Mouse (Mus musculus) A20 (cell line): ENCODE data around the gene Copz1.

Experiments used
- DNase-seq: peaks from one replicate; pipeline ENCODE4 v3.0.0-alpha.2; 2011; ENCODE audit warnings: low read depth, low spot score

Gene Copz1

GRCm38 (mm10) chr15:103272419-103273279, at the start of gene Copz1:
Copz1 (plus strand) TSS chr15:103272714.
- peak; percentile 98 for DNase-seq

DNA sequence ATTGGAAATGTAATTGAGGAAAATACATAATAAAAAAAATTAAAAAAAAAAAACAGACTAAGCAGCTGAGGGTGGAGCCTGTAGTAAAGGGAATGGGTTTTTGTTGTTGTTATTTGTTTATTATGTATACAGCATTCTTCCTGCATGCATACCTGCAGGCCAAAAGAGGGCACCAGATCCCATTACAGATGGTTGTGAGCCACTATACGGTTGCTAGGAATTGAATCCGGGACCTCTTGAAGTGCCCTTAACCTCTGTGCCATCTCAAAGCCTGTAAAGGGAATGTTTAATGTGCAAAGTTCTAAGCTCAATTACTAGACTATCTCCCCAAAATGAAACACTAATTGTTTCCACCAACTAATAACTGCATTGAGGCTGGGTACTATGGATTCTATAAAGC, 48.4 kb upstream of the Copz1 start:
- DNase-seq = no peak

DNA sequence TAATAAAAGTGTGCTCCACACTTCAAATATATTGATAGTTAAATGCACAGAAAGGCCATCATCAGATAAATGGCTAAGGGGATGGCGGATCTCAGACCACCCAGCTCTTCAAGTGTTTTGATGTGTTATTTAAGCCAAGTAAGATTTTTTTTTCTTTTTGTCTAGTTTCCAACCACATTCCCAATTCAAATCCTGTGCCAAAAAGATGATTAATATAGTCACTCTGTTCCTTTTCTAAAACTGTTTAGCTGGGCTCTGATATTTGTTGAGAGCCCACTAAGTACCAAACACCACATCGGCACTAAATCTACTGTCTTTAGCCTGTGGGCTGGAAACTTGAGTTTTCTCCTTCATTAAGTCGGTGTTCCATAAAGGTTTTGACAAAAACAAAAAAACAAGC, 45.5 kb upstream of the Copz1 start:
- no peak for DNase-seq

DNA sequence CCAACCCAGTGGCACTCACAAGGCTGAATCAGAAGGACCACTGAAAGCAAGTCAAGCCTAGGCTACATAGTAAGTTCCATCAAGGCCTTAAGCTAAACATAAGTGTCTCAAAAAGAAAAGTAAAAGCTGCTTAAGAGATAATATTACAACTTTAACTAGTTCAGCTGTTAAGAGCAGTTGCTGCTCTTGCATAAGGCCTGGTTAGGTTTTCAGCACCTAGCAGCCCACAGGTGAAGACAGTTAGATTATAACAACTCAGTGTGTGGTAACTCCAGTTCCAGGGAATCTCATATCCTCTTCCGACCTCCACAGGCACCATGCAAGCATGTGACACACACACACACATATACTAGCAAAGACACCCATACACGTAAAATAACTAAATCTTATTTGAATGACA, 44.9 kb upstream of the Copz1 start:
- DNase-seq = no peak

DNA sequence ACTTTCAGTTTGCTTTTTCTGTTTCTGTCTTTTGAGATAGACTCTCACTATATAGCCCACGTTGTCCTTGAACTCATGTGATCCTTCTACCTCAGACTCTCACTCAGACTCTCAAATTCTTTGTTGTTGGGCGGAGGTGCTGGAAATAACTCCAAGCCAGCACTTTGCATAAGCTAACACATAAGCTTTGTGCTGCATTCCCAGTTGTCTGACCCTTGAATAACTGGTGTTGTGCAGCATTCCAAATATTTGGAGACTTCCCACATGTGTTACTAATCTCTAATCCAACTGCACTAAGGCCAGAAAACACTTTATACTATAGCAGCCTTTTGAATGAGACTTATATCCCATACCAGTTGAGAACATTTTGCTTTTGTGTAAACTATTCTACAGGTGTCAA, 43.6 kb upstream of the Copz1 start:
- no peak for DNase-seq

GRCm38 (mm10) chr15:103233119-103233518, 39.4 kb upstream of the Copz1 start:
- no peak for DNase-seq

DNA sequence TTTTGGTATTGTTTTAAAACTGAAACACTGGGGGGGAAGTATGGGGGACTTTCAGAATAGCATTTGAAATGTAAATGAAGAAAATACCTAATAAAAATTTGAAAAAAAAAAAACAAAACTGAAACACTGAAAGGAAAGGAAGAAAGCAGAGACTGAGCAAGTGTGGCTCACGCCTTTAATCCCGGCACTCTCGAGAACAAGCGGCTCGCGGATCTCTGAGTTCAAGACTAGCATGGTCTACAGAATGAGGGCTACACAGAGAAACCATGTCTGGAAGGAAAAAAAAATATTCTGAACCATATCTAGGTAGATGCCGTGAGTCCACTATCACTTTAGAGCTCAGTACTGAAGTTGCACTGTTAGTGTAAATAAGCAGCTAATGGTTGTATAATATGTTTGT, 35.2 kb upstream of the Copz1 start:
- DNase-seq = no peak

- DNase-seq = peak; percentile 97
Observed at GRCm38 (mm10) chr15:103239130-103239684, 33.3 kb upstream of the Copz1 start.

DNA sequence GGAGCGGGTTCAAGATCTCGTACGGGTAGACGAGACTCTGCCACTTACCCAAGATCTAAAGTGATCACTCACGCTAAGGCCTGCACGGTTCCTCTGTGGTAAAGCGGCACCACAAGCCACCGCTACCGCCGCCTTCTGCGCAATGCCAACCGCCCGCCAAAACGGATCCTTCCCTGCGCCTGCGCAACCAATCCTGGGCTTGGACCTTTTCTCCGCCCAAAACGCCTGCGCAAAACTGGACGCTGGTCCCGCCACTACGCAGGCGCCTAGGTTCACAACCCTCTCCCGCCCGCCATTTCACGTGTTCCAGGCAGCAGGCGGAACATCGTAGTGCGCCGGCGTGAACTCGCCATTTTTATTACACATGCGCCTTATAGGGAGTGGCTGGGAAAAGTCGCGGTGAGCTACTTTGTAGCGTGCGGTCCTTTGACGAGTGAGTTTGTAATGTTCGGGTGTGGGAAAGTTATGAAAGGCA, 32.8 kb upstream of the Copz1 start, which contains the start of gene Cbx5:
Gene Cbx5, minus strand, starts transcription at position 132 of the 475 bp plus-strand sequence.
- peak; percentile 98 for DNase-seq

DNA sequence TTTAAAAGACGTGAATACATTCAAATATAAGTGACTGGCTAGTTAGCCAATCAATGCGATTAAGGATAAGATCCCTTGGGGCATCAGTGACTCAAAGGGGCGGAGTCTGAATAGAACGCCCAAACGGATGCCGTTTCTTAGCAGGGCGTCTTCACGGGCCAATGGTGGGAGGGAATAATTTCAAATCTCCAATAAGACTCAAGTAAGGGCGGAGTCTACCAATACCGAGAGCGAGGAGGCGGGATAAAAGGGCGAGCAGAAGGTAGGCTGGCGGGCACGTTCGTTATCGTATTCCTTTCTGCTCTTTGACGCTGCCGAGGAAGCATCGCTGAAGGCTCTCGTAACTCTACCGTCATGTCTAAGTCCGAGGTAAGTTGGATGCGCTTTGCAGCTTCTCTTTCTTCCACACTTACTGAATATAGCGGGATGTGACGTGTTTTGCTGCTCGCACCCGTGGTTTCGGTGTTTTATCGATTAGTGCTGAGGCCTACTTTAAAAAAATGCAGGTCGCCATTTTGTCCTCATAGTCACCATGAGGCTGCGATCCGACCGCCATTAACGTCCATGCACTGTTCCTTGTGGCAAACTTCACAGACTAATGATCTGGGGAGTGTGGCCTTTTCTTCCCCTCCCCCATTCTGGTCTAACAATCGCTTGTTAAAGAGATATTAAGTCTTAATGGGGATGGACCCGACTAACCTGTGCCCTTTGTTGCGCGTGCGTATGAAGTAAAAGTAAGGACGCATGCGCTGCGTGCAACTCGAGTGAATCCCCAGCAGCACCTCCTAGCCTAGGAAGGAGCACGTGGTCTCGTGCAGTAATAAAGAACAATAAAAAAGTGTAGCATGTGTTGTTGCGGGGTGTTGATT, 32.1 kb upstream of the Copz1 start, which contains the start of gene Hnrnpa1:
Gene Hnrnpa1, plus strand, starts transcription at position 273 of the 869 bp plus-strand sequence.
- DNase-seq = peak; percentile 98

GRCm38 (mm10) chr15:103241071-103242018, 31.2 kb upstream of the Copz1 start:
- DNase-seq = peak; percentile 79

DNA sequence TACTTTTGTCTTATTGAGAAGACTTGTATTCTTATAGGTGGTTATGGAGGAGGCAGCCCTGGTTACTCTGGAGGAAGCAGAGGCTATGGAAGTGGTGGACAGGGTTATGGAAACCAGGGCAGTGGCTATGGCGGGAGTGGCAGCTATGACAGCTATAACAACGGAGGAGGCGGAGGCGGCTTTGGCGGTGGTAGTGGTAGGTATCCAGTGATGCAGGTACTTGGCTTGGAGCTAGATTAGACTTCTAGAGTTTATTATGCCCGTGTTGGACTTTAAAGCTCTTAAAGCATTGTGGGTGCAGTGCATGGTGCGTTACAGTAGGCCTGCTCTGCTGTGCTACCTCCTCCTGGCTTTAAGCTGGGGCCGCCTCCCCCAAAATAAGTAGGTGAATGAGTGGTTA, 29.6 kb upstream of the Copz1 start:
- no peak for DNase-seq

- DNase-seq = no peak
Observed at GRCm38 (mm10) chr15:103245616-103246015, 26.9 kb upstream of the Copz1 start.

DNA sequence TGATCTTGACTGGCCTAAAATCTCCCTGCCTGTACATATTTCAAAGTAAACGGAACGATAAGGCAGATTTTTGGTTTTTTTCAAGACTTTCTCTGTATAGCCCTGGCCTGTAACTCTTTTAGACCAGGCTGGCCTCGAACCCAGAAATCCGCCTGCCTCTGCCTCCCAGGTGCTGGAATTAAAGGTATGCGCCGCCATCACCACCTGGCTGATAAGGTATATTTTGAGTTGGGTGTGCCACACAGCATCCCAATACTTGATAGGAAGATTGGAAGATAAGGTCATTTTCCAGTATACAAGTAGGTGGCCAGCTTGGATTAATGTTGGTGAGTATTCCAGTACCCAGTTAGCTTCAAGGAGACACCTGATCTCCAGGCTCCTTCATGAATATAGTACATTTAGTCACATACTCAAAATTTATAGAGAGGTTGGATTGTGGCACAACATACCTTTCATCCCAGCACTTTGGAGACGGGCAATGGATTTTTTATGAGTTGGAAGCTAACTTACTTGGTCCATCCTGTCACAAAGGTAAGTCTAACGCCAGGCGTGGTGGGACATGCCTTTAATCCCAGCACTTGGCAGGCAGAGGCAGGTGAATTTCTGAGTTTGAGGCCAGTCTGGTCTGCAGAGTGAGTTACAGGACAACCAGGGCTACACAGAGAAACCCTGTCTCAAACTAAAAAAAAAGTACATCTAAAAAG, 25.3 kb upstream of the Copz1 start:
- peak; percentile 33 for DNase-seq

DNA sequence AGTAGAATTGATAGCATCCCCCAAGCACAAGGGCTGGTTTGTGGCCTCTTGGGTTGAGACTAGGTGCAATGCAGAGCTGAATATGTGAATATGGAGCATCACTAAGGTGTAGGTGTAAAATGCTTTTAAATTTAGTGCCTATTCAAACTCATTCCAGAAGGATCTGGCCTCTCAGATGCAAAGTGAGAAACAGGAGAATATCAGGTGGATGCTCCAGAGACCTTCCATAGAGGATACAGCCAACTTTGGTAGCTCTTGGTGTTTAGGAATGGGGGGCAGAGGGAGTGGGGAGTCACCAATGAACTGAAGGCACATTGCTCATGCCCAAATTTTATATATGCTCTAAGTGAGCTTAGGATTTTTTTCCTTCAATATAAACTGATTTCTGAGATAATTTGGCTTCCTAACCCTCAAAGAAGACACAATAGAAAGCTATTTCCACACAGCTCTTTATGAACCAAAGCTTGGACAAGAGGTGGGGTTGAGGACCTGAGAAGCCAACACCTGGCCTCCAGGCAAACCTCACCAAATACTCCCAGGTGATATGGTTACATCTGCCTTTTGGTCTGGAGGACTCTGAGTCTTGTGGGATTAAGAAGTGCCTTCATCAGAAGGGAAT, 24.6 kb upstream of the Copz1 start:
- peak; percentile 46 for DNase-seq

DNA sequence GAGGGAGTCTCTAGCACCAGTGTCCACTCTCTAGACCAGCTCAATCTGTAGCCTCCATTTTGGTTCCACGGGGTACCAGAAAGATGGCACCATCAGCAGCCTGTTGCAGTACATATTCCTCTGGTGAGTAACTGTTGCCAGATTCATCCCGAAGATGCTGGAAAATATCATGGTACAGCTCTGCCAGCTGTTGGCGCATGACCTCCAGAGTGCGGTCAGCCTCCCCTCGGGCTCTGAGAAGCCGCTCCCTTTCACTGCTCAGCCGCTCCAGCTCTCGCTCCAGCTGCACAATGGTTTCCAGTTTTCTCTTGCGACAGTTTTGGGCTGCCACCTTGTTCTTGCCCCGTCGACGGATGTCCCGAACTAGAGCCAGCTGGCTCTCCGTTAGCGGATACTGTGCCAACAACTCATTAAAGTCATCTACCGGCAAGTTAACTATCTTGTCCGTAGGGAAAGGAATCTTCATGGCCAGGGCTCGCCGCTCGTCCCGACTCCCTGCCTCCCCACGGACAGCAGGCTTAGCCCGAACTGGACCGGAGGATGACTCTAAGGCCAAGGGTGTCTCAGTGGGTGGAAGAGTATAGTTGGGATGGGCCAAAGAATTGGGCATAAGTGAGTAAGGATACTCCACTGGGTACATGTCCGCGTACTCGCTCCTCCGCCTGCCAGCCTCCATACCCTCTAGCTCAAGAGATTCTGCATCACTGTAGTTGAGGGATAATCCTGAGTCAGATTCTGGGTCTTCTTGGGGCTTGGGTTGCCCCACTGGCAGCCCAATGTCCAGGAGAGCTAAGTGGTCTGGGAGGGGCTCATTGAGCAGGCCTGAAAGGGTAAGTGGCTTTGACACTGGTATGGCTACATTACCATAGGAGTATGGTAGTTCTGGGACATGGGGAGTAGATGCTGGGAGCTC, 23.9 kb upstream of the Copz1 start:
- DNase-seq = peak; percentile 39

DNA sequence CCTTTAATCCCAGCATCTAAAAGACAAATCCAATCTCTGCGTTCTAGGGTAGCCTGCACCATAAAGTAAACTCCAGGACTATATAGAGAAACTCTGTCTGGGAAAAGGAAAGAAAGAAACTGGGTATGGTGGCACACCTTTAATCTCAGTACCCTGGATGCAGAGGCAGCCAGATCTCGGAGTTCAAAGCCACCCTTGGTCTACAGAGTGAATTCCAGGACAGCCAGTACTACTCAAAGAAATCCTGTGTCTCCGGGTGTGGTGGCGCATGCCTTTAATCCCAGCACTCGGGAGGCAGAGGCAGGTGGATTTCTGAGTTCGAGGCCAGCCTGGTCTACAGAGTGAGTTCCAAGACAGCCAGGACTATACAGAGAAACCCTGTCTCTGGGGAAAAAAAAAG, 23.0 kb upstream of the Copz1 start:
- DNase-seq = peak; percentile 27

GRCm38 (mm10) chr15:103250195-103250740, 22.2 kb upstream of the Copz1 start:
- peak; percentile 76 for DNase-seq
